Mouse (Mus musculus) adrenal gland, adult 8-10 months (tissue): Measurements from ENCODE around the gene Clip2. TPM values are rescaled to one million over a fixed set of nuclear protein-coding genes. Genes with fewer than 3 reads are reported as not detected.
A peak's percentile ranks its signal among the peaks of the same experiment; 100 is the strongest.

ENCODE experiments used
- DNase-seq: peaks from one replicate; pipeline ENCODE4 v3.0.0; 2022
- total RNA-seq, 4 experiments: library from RNA; stranded (reverse); gene quantifications; 2 replicates each; pipeline ENCODE4 v1.2.4; 2022

Gene Clip2
- total RNA-seq, 4 experiments from 2014 or later: 18.8 to 28.2 (median 22.9) TPM

GRCm38 (mm10) chr5:134523728-134524127 is 28.5 kb downstream of the Clip2 start:
- DNase-seq: no peak

- no peak for DNase-seq
Observed at GRCm38 (mm10) chr5:134522524-134522923, 29.7 kb downstream of the Clip2 start.

GRCm38 (mm10) chr5:134521806-134522205 is 30.4 kb downstream of the Clip2 start:
- no peak for DNase-seq

- no peak for DNase-seq
Observed at GRCm38 (mm10) chr5:134521131-134521530, 31.1 kb downstream of the Clip2 start.

- DNase-seq: no peak
Observed at GRCm38 (mm10) chr5:134520120-134520519, 32.1 kb downstream of the Clip2 start.

- no peak for DNase-seq
Observed at GRCm38 (mm10) chr5:134519471-134519870, 32.8 kb downstream of the Clip2 start.

- DNase-seq: no peak
Observed at GRCm38 (mm10) chr5:134512086-134512485, 40.1 kb downstream of the Clip2 start.

- no peak for DNase-seq
Observed at GRCm38 (mm10) chr5:134510266-134510665, 42.0 kb downstream of the Clip2 start.

GRCm38 (mm10) chr5:134508965-134509364 is 43.3 kb downstream of the Clip2 start:
- DNase-seq: no peak

GRCm38 (mm10) chr5:134507859-134508399 is 44.3 kb downstream of the Clip2 start:
- no peak for DNase-seq

GRCm38 (mm10) chr5:134507307-134507706 is 44.9 kb downstream of the Clip2 start:
- DNase-seq: peak; percentile 60

- no peak for DNase-seq
Observed at GRCm38 (mm10) chr5:134505810-134506292, 46.4 kb downstream of the Clip2 start.

- no peak for DNase-seq
Observed at GRCm38 (mm10) chr5:134502591-134502990, 49.6 kb downstream of the Clip2 start.

- DNase-seq: no peak
Observed at GRCm38 (mm10) chr5:134501453-134501852, 50.8 kb downstream of the Clip2 start.

GRCm38 (mm10) chr5:134500681-134501080 is 51.6 kb downstream of the Clip2 start:
- DNase-seq: no peak

GRCm38 (mm10) chr5:134500062-134500461 is 52.2 kb downstream of the Clip2 start:
- DNase-seq: no peak

GRCm38 (mm10) chr5:134497026-134497425 is 55.2 kb downstream of the Clip2 start:
- DNase-seq: no peak

GRCm38 (mm10) chr5:134495796-134496195 is 56.4 kb downstream of the Clip2 start:
- no peak for DNase-seq

- DNase-seq: peak; percentile 75
Observed at GRCm38 (mm10) chr5:134494142-134494541, 58.1 kb downstream of the Clip2 start.

GRCm38 (mm10) chr5:134492956-134493355 is 59.3 kb downstream of the Clip2 start:
- no peak for DNase-seq

- peak; percentile 56 for DNase-seq
Observed at GRCm38 (mm10) chr5:134491712-134492417, 60.4 kb downstream of the Clip2 start.

GRCm38 (mm10) chr5:134491206-134491605 is 61.0 kb downstream of the Clip2 start:
- no peak for DNase-seq

- no peak for DNase-seq
Observed at GRCm38 (mm10) chr5:134490465-134490864, 61.8 kb downstream of the Clip2 start.

- DNase-seq: no peak
Observed at GRCm38 (mm10) chr5:134489583-134489982, 62.7 kb downstream of the Clip2 start.
